Mouse (Mus musculus) embryonic facial prominence, embryonic 14.5 days (tissue): Measurements from ENCODE around the gene Rpl13a. TPM values are rescaled to one million over a fixed set of nuclear protein-coding genes. Genes with fewer than 3 reads are reported as not detected.
"Not testable (repeated sequence)": the region's sequence is repeated elsewhere in the genome, so short reads cannot be mapped to it uniquely, and the experiment has no call there.

Experiments used
- ATAC-seq: fragments of 200-750 bp; cut with Nextera tagmentation; 2 replicates; pipeline ENCODE4 v1.8.0; 2017; ENCODE audit warnings: low read depth, moderate number of reproducible peaks, moderate TSS enrichment
- DNase-seq: peaks from one replicate; pipeline ENCODE4 v3.0.0-alpha.2; 2015; ENCODE audit warnings: low spot score
- H3K27ac ChIP-seq: fragments of 300-500 bp; sonication (generic); replicated peaks from 2 replicates; pipeline ENCODE4 v1.5.1; 2014; ENCODE audit warnings: low read depth, mild to moderate bottlenecking, low read length, moderate library complexity
- H3K27me3 ChIP-seq: fragments of 300-500 bp; sonication (generic); replicated peaks from 2 replicates; pipeline ENCODE4 v1.6.1; 2014; ENCODE audit warnings: low read length; ENCODE audit not compliant: control insufficient read depth, insufficient read depth
- H3K36me3 ChIP-seq: fragments of 300-500 bp; sonication (generic); 2 replicates; pipeline ENCODE4 v1.6.1; 2014; ENCODE audit warnings: low read length, mixed read lengths; ENCODE audit not compliant: control insufficient read depth, insufficient read depth
- H3K4me1 ChIP-seq: fragments of 300-500 bp; sonication (generic); 2 replicates; pipeline ENCODE4 v1.6.1; 2014; ENCODE audit warnings: antibody characterized with exemption, low read length; ENCODE audit not compliant: control insufficient read depth, insufficient read depth
- H3K4me2 ChIP-seq: fragments of 300-500 bp; sonication (generic); 2 replicates; pipeline ENCODE4 v1.6.1; 2014; ENCODE audit warnings: low read depth, mild to moderate bottlenecking, low read length, moderate library complexity, mixed read lengths
- H3K4me3 ChIP-seq: fragments of 300-500 bp; sonication (generic); 2 replicates; pipeline ENCODE4 v1.5.1; 2014; ENCODE audit warnings: low read depth, mild to moderate bottlenecking, low read length
- H3K9ac ChIP-seq: fragments of 300-500 bp; sonication (generic); 2 replicates; pipeline ENCODE4 v1.6.1; 2014; ENCODE audit warnings: low read depth, mild to moderate bottlenecking, low read length, moderate library complexity, mixed read lengths
- H3K9me3 ChIP-seq: fragments of 300-500 bp; sonication (generic); 2 replicates; pipeline ENCODE4 v1.6.1; 2016; ENCODE audit warnings: low read length; ENCODE audit not compliant: control insufficient read depth
- WGBS: fragments of 180-500 bp; shearing (Covaris S2); extraction: QIAGEN DNeasy Blood & Tissue Kit; methylation state at CpG from one replicate; pipeline ENCODE4 v1.1.7; 2014; 5-methylcytosine and 5-hydroxymethylcytosine counted together
- polyA plus RNA-seq: library from polyadenylated mRNA; unstranded; fragments of >200 nt; fragmentation: Nextera tagmentation; extraction: Ambion mirVana; gene quantifications from 2 replicates; pipeline ENCODE4 v1.2.1, GENCODE M21; 2014

Gene Rpl13a
- polyA plus RNA-seq, 1 experiment from 2014 or later: 1,619 TPM

DNA sequence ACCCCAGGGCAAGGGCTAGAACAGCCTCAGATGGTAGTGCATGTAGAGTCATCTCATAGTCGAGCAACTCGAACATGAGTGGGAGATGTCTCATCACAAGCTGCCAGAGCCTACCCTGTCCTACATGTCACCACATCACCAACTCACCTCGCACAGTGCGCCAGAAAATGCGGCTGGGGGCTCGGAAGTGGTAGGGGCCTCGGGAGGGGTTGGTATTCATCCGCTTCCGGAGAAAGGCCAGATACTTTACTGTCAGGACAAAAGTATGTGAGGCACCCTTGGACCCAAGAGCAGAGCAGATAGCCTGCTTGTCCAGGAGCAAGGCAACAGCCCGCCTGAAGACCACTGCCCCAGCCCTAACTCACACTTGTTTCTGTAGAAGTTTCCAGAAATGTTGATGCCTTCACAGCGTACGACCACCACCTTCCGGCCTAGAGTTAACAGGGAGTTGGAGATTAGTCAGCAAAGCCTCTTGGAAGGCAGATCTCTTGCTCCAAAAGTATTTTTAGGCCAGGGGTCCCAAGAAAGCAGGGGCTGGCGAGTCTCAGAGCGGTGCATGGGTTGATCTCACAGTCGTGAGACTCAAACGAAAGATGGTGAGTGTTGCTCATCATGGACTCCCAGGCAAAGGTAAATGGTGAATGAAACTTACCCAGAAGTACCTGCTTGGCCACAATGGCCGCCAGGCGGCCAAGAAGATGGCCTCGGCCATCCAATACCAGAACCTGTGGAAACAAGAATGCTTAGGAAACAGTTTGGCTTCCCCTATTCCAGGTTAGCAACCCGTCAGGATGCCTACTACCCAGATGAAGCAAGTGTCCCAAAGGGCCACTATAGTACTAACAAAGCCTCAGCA is 1.5 kb downstream of the Rpl13a start:
- WGBS: 43% methylated on average over 21 of the region's 21 CpGs
- Histone ChIP-seq H3K4me3 (peak overlapping the region; percentile 70), H3K9ac (peak overlapping the region; percentile 99), H3K27ac (peak overlapping the region; percentile 92), H3K36me3 (peaks cover 43% of the 10 kb centered on the region), H3K27me3 (no peaks in the 10 kb centered on the region), H3K4me2 (peak overlapping the region; percentile 95), H3K4me1 (peaks cover 26% of the 10 kb centered on the region), H3K9me3 (no peaks in the 10 kb centered on the region)
- no peak for DNase-seq
- no peak for ATAC-seq

GRCm38 (mm10) chr7:45126147-45126843 is 2.3 kb downstream of the Rpl13a start:
- Histone ChIP-seq H3K4me2 (peak overlapping the region; percentile 95), H3K36me3 (peaks cover 51% of the 10 kb centered on the region), H3K27ac (peak overlapping the region; percentile 92), H3K27me3 (no peaks in the 10 kb centered on the region), H3K4me3 (peak overlapping the region; percentile 70), H3K9ac (peak overlapping the region; percentile 99), H3K9me3 (no peaks in the 10 kb centered on the region), H3K4me1 (peaks cover 26% of the 10 kb centered on the region)
- ATAC-seq: no peak
- WGBS: 77% methylated on average over 17 of the region's 17 CpGs
- DNase-seq: no peak

DNA sequence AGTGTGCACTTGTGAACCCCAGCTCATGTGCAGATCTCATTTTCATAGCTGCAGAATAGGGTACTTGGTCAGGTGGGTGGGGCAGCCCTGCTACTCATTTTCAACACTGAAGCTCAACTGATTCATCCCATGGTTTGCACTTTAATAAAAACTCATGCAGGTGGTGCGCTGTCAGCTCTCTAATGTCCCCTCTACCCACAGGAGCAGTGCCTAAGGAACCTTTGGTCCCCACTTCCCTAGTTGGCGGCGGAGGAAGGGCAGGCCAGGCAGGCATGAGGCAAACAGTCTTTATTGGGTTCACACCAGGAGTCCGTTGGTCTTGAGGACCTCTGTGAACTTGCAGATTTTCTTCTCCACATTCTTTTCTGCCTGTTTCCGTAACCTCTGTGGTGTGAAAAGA is 2.9 kb downstream of the Rpl13a start:
- Histone ChIP-seq H3K27ac (0 out of 2 replicates have a peak overlapping the region, but pooled peaks have one; percentile 92), H3K4me1 (peaks cover 26% of the 10 kb centered on the region), H3K9ac (peak overlapping the region; percentile 99; the same call in 1 of the 2 replicates), H3K4me2 (peak overlapping the region; percentile 52; the same call in 1 of the 2 replicates), H3K4me3 (0 out of 2 replicates have a peak overlapping the region, but pooled peaks have one; percentile 0), H3K36me3 (peaks cover 57% of the 10 kb centered on the region)
- H3K9me3 ChIP-seq, DNase-seq, H3K27me3 ChIP-seq, ATAC-seq: not testable (repeated sequence)
- 70% methylated on average over 5 of the region's 5 CpGs for WGBS

GRCm38 (mm10) chr7:45125144-45125600 is 3.4 kb downstream of the Rpl13a start:
- H3K4me1 ChIP-seq: peaks cover 26% of the 10 kb centered on the region
- peak overlapping the region; percentile 87 for H3K27ac ChIP-seq
- H3K36me3 ChIP-seq: peaks cover 62% of the 10 kb centered on the region
- no peak overlapping the region for H3K9ac ChIP-seq
- 18% methylated on average over 7 of the region's 7 CpGs for WGBS
- no peaks in the 10 kb centered on the region for H3K27me3 ChIP-seq
- no peaks in the 10 kb centered on the region for H3K9me3 ChIP-seq
- ATAC-seq (no peak), DNase-seq (peak; percentile 61)
- H3K4me3 ChIP-seq: 0 out of 2 replicates have a peak overlapping the region, but pooled peaks have one; percentile 0
- H3K4me2 ChIP-seq: peak overlapping the region; percentile 52

DNA sequence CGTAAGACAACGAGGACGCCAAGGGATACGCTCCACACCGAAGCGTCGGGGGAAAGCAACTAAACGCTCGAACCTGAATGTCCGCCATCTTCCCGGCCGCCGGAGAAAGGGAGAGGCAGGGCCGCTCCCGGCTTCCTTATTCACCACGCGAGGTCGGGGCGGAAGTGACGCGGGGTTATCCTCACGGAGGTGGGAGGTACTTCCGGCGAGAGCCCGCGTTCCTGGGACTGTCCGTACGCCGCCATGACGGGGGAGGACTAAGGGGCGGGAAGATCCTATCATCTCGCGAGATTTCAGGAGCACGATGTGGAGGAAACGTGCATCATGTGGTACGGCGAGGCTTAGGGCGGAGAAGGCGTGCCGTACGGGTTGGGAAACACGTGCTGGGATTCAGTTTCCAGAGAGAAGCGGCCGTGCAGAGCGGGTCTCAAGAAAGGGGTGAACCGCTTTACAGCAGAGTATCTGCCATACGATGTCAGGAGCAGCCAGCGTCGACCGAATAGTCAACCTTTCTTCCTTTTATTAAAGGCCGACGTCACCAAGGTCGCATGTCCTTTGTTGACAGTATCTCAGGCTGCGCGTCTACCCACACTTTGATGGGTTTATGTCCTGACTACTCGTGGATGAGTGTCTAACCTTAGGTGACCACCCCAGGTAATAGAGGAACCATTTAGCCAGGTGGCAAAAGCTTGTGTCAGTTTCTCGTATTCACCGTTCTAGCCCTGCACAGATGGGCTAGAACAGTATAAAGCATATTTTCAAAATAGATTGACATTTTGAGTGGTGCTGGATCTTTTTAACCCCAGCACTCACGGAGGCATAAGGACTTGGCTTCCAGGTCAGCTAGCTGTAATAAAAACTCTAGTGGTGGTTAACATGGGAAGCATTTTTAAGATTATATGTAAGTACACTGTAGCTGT is 4.1 kb downstream of the Rpl13a start, which contains the start of gene Rps11:
Gene Rps11, minus strand, starts transcription at position 216 of the 920 bp plus-strand sequence.
- H3K27me3 ChIP-seq: no peaks in the 10 kb centered on the region
- under 1% methylated on average over 58 of the region's 59 CpGs for WGBS
- ATAC-seq: peak; percentile 86
- H3K9ac ChIP-seq: peak within 1 kb of the TSS; percentile 99
- peak within 1 kb of the TSS; percentile 97 for H3K4me3 ChIP-seq
- peaks cover 69% of the 10 kb centered on the region for H3K36me3 ChIP-seq
- peak within 1 kb of the TSS; percentile 70 for H3K4me2 ChIP-seq
- peak within 1 kb of the TSS; percentile 92 for H3K27ac ChIP-seq
- peak; percentile 100 for DNase-seq
- no peaks in the 10 kb centered on the region for H3K9me3 ChIP-seq
- H3K4me1 ChIP-seq: peaks cover 21% of the 10 kb centered on the region

DNA sequence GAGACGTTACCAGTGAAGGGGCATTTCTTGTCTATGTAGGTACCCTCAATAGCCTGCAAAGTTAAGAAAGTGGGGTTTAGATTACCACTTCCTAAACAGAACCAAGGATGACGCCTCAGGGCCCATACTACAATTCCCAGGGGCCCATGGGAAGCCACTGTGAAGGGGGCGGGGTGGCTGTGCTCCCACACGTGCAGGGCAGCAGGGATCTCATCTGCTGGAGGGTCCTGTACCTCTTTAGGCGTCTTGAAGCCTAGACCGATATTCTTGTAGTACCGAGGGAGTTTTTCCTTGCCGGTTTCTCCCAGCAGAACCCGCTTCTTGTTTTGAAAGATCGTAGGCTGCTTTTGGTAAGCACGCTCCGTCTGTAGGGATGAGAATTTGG is 5.4 kb downstream of the Rpl13a start:
- Histone ChIP-seq H3K4me3 (peak overlapping the region; percentile 97), H3K36me3 (peaks cover 78% of the 10 kb centered on the region), H3K27ac (peak overlapping the region; percentile 92), H3K9me3 (no peaks in the 10 kb centered on the region), H3K4me2 (peak overlapping the region; percentile 70), H3K9ac (peak overlapping the region; percentile 99), H3K27me3 (no peaks in the 10 kb centered on the region), H3K4me1 (peaks cover 21% of the 10 kb centered on the region)
- WGBS: 12% methylated on average over 12 of the region's 12 CpGs
- ATAC-seq: no peak
- no peak for DNase-seq

DNA sequence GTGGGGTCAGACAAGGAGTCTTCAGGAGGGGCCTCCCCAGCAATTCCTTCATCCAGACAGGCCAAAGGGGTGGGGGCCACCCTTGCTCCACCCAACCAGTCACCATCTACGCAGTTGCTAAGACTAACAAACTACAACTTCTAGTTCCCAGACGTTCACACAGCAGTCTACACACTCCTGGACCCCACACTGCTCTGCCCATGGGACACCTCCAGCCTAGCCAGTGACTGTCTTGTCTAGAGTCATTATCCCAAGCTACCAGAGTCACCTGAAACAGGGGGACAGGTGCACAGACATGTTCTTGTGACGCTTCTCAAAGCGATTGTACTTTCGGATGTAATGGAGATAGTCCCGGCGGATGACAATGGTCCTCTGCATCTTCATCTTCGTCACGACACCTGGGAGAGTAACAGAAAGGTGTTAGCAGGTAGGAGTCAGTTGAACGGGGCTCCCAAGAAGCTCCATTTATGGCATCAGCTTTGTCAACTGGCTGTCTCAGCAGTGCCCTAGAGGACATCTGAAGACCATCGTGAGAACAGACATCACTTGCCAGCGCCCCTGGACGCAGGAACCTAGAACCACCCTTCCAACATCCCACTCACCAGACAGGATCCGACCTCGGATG is 5.9 kb downstream of the Rpl13a start:
- Histone ChIP-seq H3K36me3 (peaks cover 78% of the 10 kb centered on the region), H3K9me3 (no peaks in the 10 kb centered on the region), H3K27me3 (no peaks in the 10 kb centered on the region), H3K9ac (peak overlapping the region; percentile 99), H3K4me3 (peak overlapping the region; percentile 97), H3K4me2 (peak overlapping the region; percentile 70), H3K27ac (no peak overlapping the region), H3K4me1 (peaks cover 21% of the 10 kb centered on the region)
- ATAC-seq (no peak), DNase-seq (no peak)
- 79% methylated on average over 15 of the region's 15 CpGs for WGBS
